Mouse (Mus musculus): ENCODE data around the gene Aknad1.

DNA sequence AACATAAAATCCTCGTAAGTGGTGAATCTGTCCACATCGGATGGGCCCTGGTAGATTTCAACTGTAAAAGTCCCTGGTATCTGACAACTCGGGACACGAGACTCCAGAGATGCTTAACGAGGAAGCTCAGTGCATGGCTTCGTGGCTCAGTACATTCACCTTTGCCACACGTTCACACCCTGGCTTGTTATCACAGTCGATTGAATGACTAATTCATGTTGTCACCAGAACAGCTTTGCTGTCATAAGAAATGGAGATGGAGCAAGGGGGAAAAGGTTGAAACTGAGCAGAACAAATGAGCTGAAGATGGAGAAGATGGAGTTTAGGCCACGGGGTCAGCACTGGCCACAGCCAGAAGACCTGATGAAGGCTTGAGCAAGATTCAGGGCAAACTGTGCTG, 18.1 kb downstream of the Aknad1 start:
- TF ChIP-seq RAD21 (IDR thresholded peaks at IDR 0.05; ENCODE audit: low read depth, low read length): no peak
- no peak for TF ChIP-seq EP300 (IDR thresholded peaks at IDR 0.05; ENCODE audit: low read length)
- TF ChIP-seq MEF2A (IDR thresholded peaks at IDR 0.05; ENCODE audit: borderline replicate concordance, low read depth, low read length): no peak
- no peak for TF ChIP-seq CTCF (conservative IDR thresholded peaks at IDR 0.05 in 1 of 2, IDR thresholded peaks at IDR 0.05 in 1 of 2; ENCODE audit: low read depth in 2 of 2, low read length in 2 of 2)
- TF ChIP-seq POLR2A (IDR thresholded peaks at IDR 0.05; ENCODE audit: low read depth, low read length): no peak
- TF ChIP-seq USF1 (IDR thresholded peaks at IDR 0.05; ENCODE audit: low read depth, low read length): no peak
- no peak for TF ChIP-seq MXI1 (IDR thresholded peaks at IDR 0.05; ENCODE audit: low read depth, low read length)
- TF ChIP-seq NRF1 (IDR thresholded peaks at IDR 0.05; ENCODE audit: low read depth, low read length): no peak
- TF ChIP-seq TCF12 (IDR thresholded peaks at IDR 0.05; ENCODE audit: low read depth, low read length): no peak
- TF ChIP-seq TBP (conservative IDR thresholded peaks at IDR 0.05; ENCODE audit: low read depth, low read length): no peak
- no peak for TF ChIP-seq E2F4 (IDR thresholded peaks at IDR 0.05; ENCODE audit: insufficient replicate concordance, low read depth, low read length)
- no peak for TF ChIP-seq ZC3H11A (IDR thresholded peaks at IDR 0.05; ENCODE audit: low read depth, low read length)
- no peak for TF ChIP-seq MAX (IDR thresholded peaks at IDR 0.05; ENCODE audit: low read length)
- no peak for TF ChIP-seq JUND (conservative IDR thresholded peaks at IDR 0.05; ENCODE audit: low read depth, low read length)
